Mouse (Mus musculus) G1E (cell line): ENCODE results near the gene Zfp592.

Experiments
- CTCF ChIP-seq: IDR thresholded peaks from 2 replicates; pipeline ENCODE4 v1.5.1; 2012; ENCODE audit warnings: low read depth, low read length, inconsistent platforms, mixed read lengths
- GATA1 ChIP-seq: IDR thresholded peaks from 2 replicates; pipeline ENCODE4 v1.6.1; 2012; ENCODE audit warnings: borderline replicate concordance, low read length, inconsistent platforms, mixed read lengths
- GATA2 ChIP-seq: IDR thresholded peaks from 2 replicates; pipeline ENCODE4 v1.6.1; 2012; ENCODE audit warnings: low read depth, low read length, inconsistent platforms, borderline replicate concordance
- TAL1 ChIP-seq: conservative IDR thresholded peaks from 2 replicates; pipeline ENCODE4 v1.6.1; 2012; ENCODE audit warnings: low read depth, low read length, inconsistent platforms, mixed read lengths

DNA sequence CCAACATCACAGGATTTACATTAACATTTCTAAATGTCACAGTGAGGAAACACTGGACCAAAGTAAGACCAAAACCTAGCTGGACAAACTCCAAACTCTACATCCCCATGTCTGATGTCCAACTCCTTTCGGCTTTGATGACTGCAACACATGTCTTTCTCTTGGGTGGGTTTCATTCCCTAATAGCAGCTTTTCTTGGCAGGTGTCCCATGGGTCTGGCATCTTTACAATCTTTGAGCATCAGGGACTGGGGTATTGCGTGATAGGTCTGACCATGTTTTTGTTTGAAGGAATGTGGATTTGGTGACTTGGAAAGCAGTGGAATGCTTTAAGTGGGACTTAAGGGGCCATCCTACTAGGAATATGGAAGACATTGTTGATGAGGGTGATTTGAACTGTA is 36.6 kb upstream of the Zfp592 start:
- no peak for TF ChIP-seq CTCF
- no peak for TF ChIP-seq TAL1
- no peak for TF ChIP-seq GATA2
- TF ChIP-seq GATA1, result no peak
